Mouse (Mus musculus) myocyte (in vitro differentiated cells): ENCODE measurements around the gene Fgf13.

Experiments used
- POLR2A ChIP-seq: IDR thresholded peaks from one replicate; pipeline ENCODE4 v1.6.1; 2011; ENCODE audit warnings: low read depth, mild to moderate bottlenecking, control low read depth, moderate library complexity; ENCODE audit not compliant: insufficient read length
- POLR2AphosphoS2 ChIP-seq: IDR thresholded peaks from one replicate; pipeline ENCODE4 v1.6.1; 2011; ENCODE audit warnings: low read depth, control low read depth; ENCODE audit not compliant: insufficient read length

GRCm38 (mm10) chrX:59567695-59568431, at the start of gene Fgf13:
- TF ChIP-seq POLR2A (no peak), POLR2AphosphoS2 (no peak)
